Mouse (Mus musculus) activated CD4-positive, CD25-positive, alpha-beta regulatory T cell, adult 4 months (primary cell): ENCODE results near the gene Adamts5. TPM values are rescaled to one million over a fixed set of nuclear protein-coding genes. Genes with fewer than 3 reads are reported as not detected.

Experiments
- ATAC-seq: one replicate; pipeline ENCODE4 v1.8.0; 2017
- polyA plus RNA-seq, 2 experiments: library from polyadenylated mRNA; unstranded; fragments of 100-300 nt; shearing (Covaris generic); gene quantifications; one replicate each; pipeline ENCODE4 v1.2.1; 2017

Adamts5 gene
- polyA plus RNA-seq, 2 experiments from 2014 or later: 0.12 TPM; not detected in 1

GRCm38 (mm10) chr16:85819808-85820458, 81.7 kb downstream of the Adamts5 start:
- ATAC-seq: no peak

- ATAC-seq: no peak
Measured at GRCm38 (mm10) chr16:85814116-85814515, 87.5 kb downstream of the Adamts5 start.

- ATAC-seq: no peak
Measured at GRCm38 (mm10) chr16:85807626-85808025, 94.0 kb downstream of the Adamts5 start.

GRCm38 (mm10) chr16:85807072-85807471, 94.6 kb downstream of the Adamts5 start:
- no peak for ATAC-seq

Other genes starting within 250 kb of the Adamts5 start
- gene Adamts1, start 98.7 kb downstream of the Adamts5 start, polyA plus RNA-seq: not detected